Mouse (Mus musculus) megakaryocyte progenitor cell, adult 5-6 weeks (primary cell): Measurements from ENCODE around the gene Slc8a3. TPM values are rescaled to one million over a fixed set of nuclear protein-coding genes. Genes with fewer than 3 reads are reported as not detected.
"Not testable (repeated sequence)": the region's sequence is repeated elsewhere in the genome, so short reads cannot be mapped to it uniquely, and the experiment has no call there.

Experiments used
- ATAC-seq: replicated peaks from 2 replicates; pipeline ENCODE4 v1.8.0; 2016; ENCODE audit warnings: mild to moderate bottlenecking, moderate TSS enrichment, inconsistent platforms; ENCODE audit not compliant: poor library complexity
- total RNA-seq, 2 experiments: library from RNA; stranded (forward) in 1 of 2; stranded (reverse) in 1 of 2; fragments of 157-497, 149-512 nt in 1 of 2; fragments of 200-1000 nt in 1 of 2; gene quantifications; 2 replicates each; pipeline versions ENCODE4 v1.2.3 to v1.2.4; 2015 to 2017

Slc8a3 gene
- total RNA-seq (2015): not detected in 2 replicates
- not detected in 2 replicates for total RNA-seq (2017)

- ATAC-seq: no peak
Observed at GRCm38 (mm10) chr12:81332875-81333421, at the start of gene Slc8a3. Gene Slc8a3, minus strand, starts transcription at chr12:81333180.

GRCm38 (mm10) chr12:81379364-81379763 lies 46.4 kb upstream of the Slc8a3 start, which contains the start of gene Gm4787:
Gene Gm4787, minus strand, starts transcription at chr12:81379464.
- not testable (repeated sequence) for ATAC-seq

- no peak for ATAC-seq
Observed at GRCm38 (mm10) chr12:81333841-81334240, 861 bp upstream of the Slc8a3 start.

- no peak for ATAC-seq
Observed at GRCm38 (mm10) chr12:81331937-81332874, 774 bp downstream of the Slc8a3 start.

- no peak for ATAC-seq
Observed at GRCm38 (mm10) chr12:81331046-81331638, 1.8 kb downstream of the Slc8a3 start.

GRCm38 (mm10) chr12:81324991-81325390 lies 8.0 kb downstream of the Slc8a3 start:
- ATAC-seq: no peak

- no peak for ATAC-seq
Observed at GRCm38 (mm10) chr12:81324116-81324515, 8.9 kb downstream of the Slc8a3 start.

- no peak for ATAC-seq
Observed at GRCm38 (mm10) chr12:81321021-81321420, 12.0 kb downstream of the Slc8a3 start.

GRCm38 (mm10) chr12:81317811-81318210 lies 15.2 kb downstream of the Slc8a3 start:
- no peak for ATAC-seq

GRCm38 (mm10) chr12:81315953-81316352 lies 17.0 kb downstream of the Slc8a3 start:
- no peak for ATAC-seq

- ATAC-seq: no peak
Observed at GRCm38 (mm10) chr12:81303626-81304025, 29.4 kb downstream of the Slc8a3 start.

- no peak for ATAC-seq
Observed at GRCm38 (mm10) chr12:81294613-81295012, 38.4 kb downstream of the Slc8a3 start.

GRCm38 (mm10) chr12:81278031-81278430 lies 54.9 kb downstream of the Slc8a3 start:
- no peak for ATAC-seq

- no peak for ATAC-seq
Observed at GRCm38 (mm10) chr12:81274616-81275015, 58.4 kb downstream of the Slc8a3 start.

- no peak for ATAC-seq
Observed at GRCm38 (mm10) chr12:81273333-81273732, 59.6 kb downstream of the Slc8a3 start.

- ATAC-seq: no peak
Observed at GRCm38 (mm10) chr12:81269246-81269645, 63.7 kb downstream of the Slc8a3 start.

GRCm38 (mm10) chr12:81262821-81263220 lies 70.2 kb downstream of the Slc8a3 start:
- no peak for ATAC-seq

- ATAC-seq: no peak
Observed at GRCm38 (mm10) chr12:81258215-81258614, 74.8 kb downstream of the Slc8a3 start.

GRCm38 (mm10) chr12:81245411-81245810 lies 87.6 kb downstream of the Slc8a3 start:
- ATAC-seq: no peak

GRCm38 (mm10) chr12:81244954-81245353 lies 88.0 kb downstream of the Slc8a3 start:
- ATAC-seq: no peak

- ATAC-seq: no peak
Observed at GRCm38 (mm10) chr12:81244492-81244891, 88.5 kb downstream of the Slc8a3 start.

- no peak for ATAC-seq
Observed at GRCm38 (mm10) chr12:81241676-81242075, 91.3 kb downstream of the Slc8a3 start.
